Mouse (Mus musculus) gastrocnemius, adult 2 months (tissue): ENCODE measurements at regions not wholly inside any gene's neighbourhood (a gene's known extent, or its start where the extent isn't known, plus 50 kb on each side); places are given as distances from the start of the nearest gene placed in this dataset. TPM values are rescaled to one million over a fixed set of nuclear protein-coding genes. Genes with fewer than 3 reads are reported as not detected.
A peak's percentile ranks its signal among the peaks of the same experiment; 100 is the strongest.

ENCODE experiments used
- DNase-seq: peaks from one replicate; pipeline ENCODE4 v3.0.0; 2022
- H3K27ac ChIP-seq: fragments of 200-600 bp; 2 replicates; pipeline ENCODE4 v1.8.1; 2022; ENCODE audit warnings: mild to moderate bottlenecking
- H3K4me3 ChIP-seq: fragments of 200-600 bp; 2 replicates; pipeline ENCODE4 v1.8.1; 2022; ENCODE audit warnings: mild to moderate bottlenecking, moderate library complexity
- CTCF ChIP-seq: fragments of 200-600 bp; IDR thresholded peaks from 2 replicates; pipeline ENCODE4 v1.8.1; 2022; ENCODE audit warnings: antibody characterized with exemption, mild to moderate bottlenecking, moderate library complexity
- intact Hi-C: fragments of 180-260 bp; cut with DNase I; formaldehyde crosslinking; loops from one replicate; pipeline ENCODE4 v1.15.1; 2025
- microRNA-seq: library from miRNA; unstranded; fragments of <30 nt; microRNA quantifications from one replicate; pipeline ENCODE4 v1.2.0, GENCODE M21; 2021

DNA sequence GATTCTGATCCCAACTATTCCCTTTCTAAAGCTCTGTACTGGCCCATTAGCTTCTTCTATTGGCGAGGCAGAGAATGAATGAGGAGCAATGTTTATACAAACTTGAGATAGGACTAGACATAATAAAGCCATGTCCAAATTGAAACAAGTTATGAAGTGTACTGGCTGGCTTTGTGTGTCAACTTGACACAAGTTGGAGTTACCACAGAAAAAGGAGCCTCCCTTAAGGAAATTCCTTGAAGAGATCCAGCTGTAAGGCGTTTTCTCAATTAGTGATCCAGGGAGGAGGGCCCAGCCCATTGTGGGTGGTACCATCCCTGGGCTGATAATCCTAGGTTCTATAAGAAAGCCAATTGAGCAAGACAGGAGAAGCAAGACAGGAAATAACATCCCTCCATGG is 135.9 kb upstream of the Cr2 start:
- peak; percentile 14 for DNase-seq
- Histone ChIP-seq H3K4me3 (no peak overlapping the region), H3K27ac (no peak overlapping the region)
- no peak for TF ChIP-seq CTCF
- intact Hi-C loops = no loop called here

DNA sequence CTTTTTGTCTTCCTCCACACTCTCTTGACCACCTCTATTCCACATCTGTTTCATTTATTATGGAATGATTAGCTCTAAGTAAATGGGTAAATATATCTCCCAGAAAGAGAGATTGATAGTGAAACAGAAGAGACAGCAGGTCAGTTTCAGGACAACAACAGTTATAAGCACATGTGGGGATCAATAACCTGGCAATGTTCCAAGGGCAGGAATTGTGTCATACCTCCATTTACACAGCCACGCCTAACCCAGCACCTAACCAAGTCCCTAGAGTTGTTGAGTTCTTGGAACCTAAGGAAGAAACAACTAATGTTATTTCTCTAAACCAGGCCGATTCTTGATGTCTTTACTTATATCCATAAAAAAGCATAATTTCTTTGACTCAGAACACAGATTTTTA is 108.6 kb upstream of the Cr2 start:
- intact Hi-C loops = no loop called here
- Histone ChIP-seq H3K4me3 (no peak overlapping the region), H3K27ac (no peak overlapping the region)
- no peak for TF ChIP-seq CTCF
- no peak for DNase-seq

GRCm38 (mm10) chr1:195241496-195241895 is 65.0 kb upstream of the Cr2 start:
- TF ChIP-seq CTCF = no peak
- intact Hi-C loops = loop anchor here (5.0 kb wide), 1 partner anchor 109 kb away; the partner anchor contains the start of gene Cr1l
- Histone ChIP-seq H3K4me3 (no peak overlapping the region), H3K27ac (no peak overlapping the region)
- peak; percentile 97 for DNase-seq

- TF ChIP-seq CTCF = peak; percentile 67
- Histone ChIP-seq H3K27ac (no peak overlapping the region), H3K4me3 (no peak overlapping the region)
- intact Hi-C loops = no loop called here
- DNase-seq = peak; percentile 18
Observed at GRCm38 (mm10) chr1:195232658-195233057, 56.1 kb upstream of the Cr2 start.

DNA sequence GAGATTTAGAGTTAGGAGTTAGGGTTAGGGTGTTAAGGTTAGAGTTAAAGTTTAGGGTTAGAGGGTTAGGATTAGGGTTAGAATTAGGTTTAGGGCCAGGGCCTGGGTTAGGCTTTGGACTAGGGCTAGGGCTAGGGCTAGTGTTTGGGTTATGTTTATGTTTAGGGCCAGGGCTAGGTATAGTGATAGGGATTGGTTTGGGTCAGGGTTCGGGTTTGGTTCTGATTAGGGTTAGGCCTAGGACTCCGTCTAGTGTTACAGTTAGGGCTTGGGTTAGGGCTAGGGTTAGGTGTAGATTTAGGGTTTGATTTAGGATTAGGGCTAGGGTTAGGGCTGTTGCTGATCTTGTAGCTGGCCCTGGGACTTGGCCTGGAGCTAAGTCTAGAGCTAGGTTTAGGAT is 50.5 kb upstream of the Cr2 start:
- DNase-seq = no peak
- intact Hi-C loops = no loop called here
- Histone ChIP-seq H3K4me3 (no peak overlapping the region), H3K27ac (no peak overlapping the region)
- no peak for TF ChIP-seq CTCF

Small RNA genes lying in the stretch of these regions (microRNA-seq; reads per million reads assigned to microRNA genes)
- not detected for gene Gm24802
